Mouse (Mus musculus): Measurements from ENCODE around the gene Scarb1. TPM values are rescaled to one million over a fixed set of nuclear protein-coding genes. Genes with fewer than 3 reads are reported as not detected.

The Scarb1 gene
- polyA plus RNA-seq, 1 experiment from 2014 or later: 30.1 TPM

- peak; percentile 40 for ATAC-seq (ENCODE audit: low FRiP score, low TSS enrichment)
- DNase-seq (ENCODE audit: low spot score): no peak
- H3K4me1 ChIP-seq (replicated peaks; ENCODE audit: control insufficient read depth, insufficient read depth): no peaks in the 10 kb centered on the region
- H3K9ac ChIP-seq (ENCODE audit: low read length): no peak overlapping the region
- H3K4me3 ChIP-seq (ENCODE audit: low read depth, low read length): no peak overlapping the region
- 57% methylated on average over 5 of the region's 5 CpGs for WGBS
- peaks cover 7% of the 10 kb centered on the region for H3K36me3 ChIP-seq (ENCODE audit: control insufficient read depth, insufficient read depth, low read length)
- no peak overlapping the region for H3K27ac ChIP-seq (replicated peaks)
- TF ChIP-seq EP300 (optimal IDR thresholded peaks at IDR 0.05) (no peak), CTCF (IDR thresholded peaks at IDR 0.05; ENCODE audit: low read depth) (no peak)
- no peak overlapping the region for H3K4me2 ChIP-seq (replicated peaks; ENCODE audit: low read depth)
- H3K9me3 ChIP-seq (ENCODE audit: control insufficient read depth, low read length): no peaks in the 10 kb centered on the region
- H3K27me3 ChIP-seq (ENCODE audit: control insufficient read depth, insufficient read depth, low read length): no peaks in the 10 kb centered on the region
Observed at GRCm38 (mm10) chr5:125381954-125382672, 41.2 kb upstream of the Scarb1 start.

DNA sequence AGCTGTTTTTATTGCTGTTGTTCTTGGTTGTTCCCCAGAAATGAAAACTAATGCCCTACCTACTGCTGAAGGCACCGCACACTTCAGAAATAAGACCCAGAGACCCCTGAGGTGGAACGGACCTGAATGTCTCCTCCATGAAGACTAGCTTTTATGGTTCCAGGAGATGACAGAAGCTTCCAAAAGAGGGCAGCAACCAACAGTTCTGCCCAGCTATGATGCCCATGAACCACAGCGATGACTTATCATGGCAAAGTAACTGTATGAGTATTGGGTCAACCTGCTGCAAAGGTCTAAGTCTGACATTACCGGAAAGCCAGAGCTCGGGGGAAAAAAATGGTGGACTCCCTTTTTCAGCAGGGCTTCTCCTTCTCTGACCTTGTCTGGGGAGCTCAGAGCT is 38.0 kb upstream of the Scarb1 start:
- no peak for DNase-seq (ENCODE audit: low spot score)
- no peaks in the 10 kb centered on the region for H3K36me3 ChIP-seq (ENCODE audit: control insufficient read depth, insufficient read depth, low read length)
- TF ChIP-seq CTCF (IDR thresholded peaks at IDR 0.05; ENCODE audit: low read depth) (peak; percentile 60), EP300 (optimal IDR thresholded peaks at IDR 0.05) (no peak)

GRCm38 (mm10) chr5:125377214-125377613 is 36.3 kb upstream of the Scarb1 start:
- H3K27me3 ChIP-seq (ENCODE audit: control insufficient read depth, insufficient read depth, low read length): no peaks in the 10 kb centered on the region
- no peaks in the 10 kb centered on the region for H3K36me3 ChIP-seq (ENCODE audit: control insufficient read depth, insufficient read depth, low read length)
- no peak overlapping the region for H3K4me3 ChIP-seq (ENCODE audit: low read depth, low read length)
- TF ChIP-seq CTCF (IDR thresholded peaks at IDR 0.05; ENCODE audit: low read depth) (no peak), EP300 (optimal IDR thresholded peaks at IDR 0.05) (no peak)
- DNase-seq (ENCODE audit: low spot score) (no peak), ATAC-seq (ENCODE audit: low FRiP score, low TSS enrichment) (no peak)
- no peaks in the 10 kb centered on the region for H3K4me1 ChIP-seq (replicated peaks; ENCODE audit: control insufficient read depth, insufficient read depth)
- H3K27ac ChIP-seq (replicated peaks): no peak overlapping the region
- no peaks in the 10 kb centered on the region for H3K9me3 ChIP-seq (ENCODE audit: control insufficient read depth, low read length)
- 66% methylated on average over 7 of the region's 7 CpGs for WGBS
- no peak overlapping the region for H3K9ac ChIP-seq (ENCODE audit: low read length)
- H3K4me2 ChIP-seq (replicated peaks; ENCODE audit: low read depth): no peak overlapping the region

More for the DNA sequence above, 38.0 kb upstream of the Scarb1 start:
- Histone ChIP-seq H3K4me3 (ENCODE audit: low read depth, low read length) (no peak overlapping the region), H3K9ac (ENCODE audit: low read length) (no peak overlapping the region), H3K4me1 (replicated peaks; ENCODE audit: control insufficient read depth, insufficient read depth) (no peaks in the 10 kb centered on the region), H3K9me3 (ENCODE audit: control insufficient read depth, low read length) (no peaks in the 10 kb centered on the region), H3K27ac (replicated peaks) (no peak overlapping the region), H3K4me2 (replicated peaks; ENCODE audit: low read depth) (no peak overlapping the region), H3K27me3 (ENCODE audit: control insufficient read depth, insufficient read depth, low read length) (no peaks in the 10 kb centered on the region)
- 77% methylated on average over 5 of the region's 5 CpGs for WGBS
- ATAC-seq (ENCODE audit: low FRiP score, low TSS enrichment): no peak

- no peak for TF ChIP-seq EP300 (optimal IDR thresholded peaks at IDR 0.05)
- Histone ChIP-seq H3K9ac (ENCODE audit: low read length) (no peak overlapping the region), H3K36me3 (ENCODE audit: control insufficient read depth, insufficient read depth, low read length) (no peaks in the 10 kb centered on the region), H3K27ac (replicated peaks) (no peak overlapping the region), H3K4me3 (ENCODE audit: low read depth, low read length) (no peak overlapping the region), H3K27me3 (ENCODE audit: control insufficient read depth, insufficient read depth, low read length) (no peaks in the 10 kb centered on the region), H3K4me2 (replicated peaks; ENCODE audit: low read depth) (no peak overlapping the region), H3K9me3 (ENCODE audit: control insufficient read depth, low read length) (no peaks in the 10 kb centered on the region), H3K4me1 (replicated peaks; ENCODE audit: control insufficient read depth, insufficient read depth) (no peaks in the 10 kb centered on the region)
- DNase-seq (ENCODE audit: low spot score): no peak
- ATAC-seq (ENCODE audit: low FRiP score, low TSS enrichment): no peak
- WGBS: 79% methylated on average over 2 of the region's 2 CpGs
Observed at GRCm38 (mm10) chr5:125375871-125376270, 35.0 kb upstream of the Scarb1 start.

DNA sequence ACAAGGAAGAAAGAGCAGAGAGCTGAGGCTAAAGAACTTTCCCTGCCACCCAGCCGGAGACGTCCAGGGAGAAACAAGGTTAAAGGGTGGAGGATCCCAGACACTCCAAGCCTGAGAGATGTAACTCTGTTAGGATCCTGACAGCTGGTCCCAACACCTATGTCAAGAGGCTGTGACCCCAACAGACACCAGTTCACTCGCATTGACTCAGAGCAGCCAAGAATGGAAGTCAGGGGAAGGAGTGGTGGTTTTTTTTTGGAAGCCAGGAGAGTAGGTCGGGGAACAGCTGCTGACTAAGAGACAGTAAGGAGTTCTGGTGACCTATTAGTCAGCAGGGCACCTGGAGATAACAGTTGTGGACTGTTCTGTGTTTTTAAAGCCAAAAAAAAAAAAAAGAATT is 31.1 kb upstream of the Scarb1 start:
- no peaks in the 10 kb centered on the region for H3K27me3 ChIP-seq (ENCODE audit: control insufficient read depth, insufficient read depth, low read length)
- H3K9ac ChIP-seq (ENCODE audit: low read length): no peak overlapping the region
- H3K4me2 ChIP-seq (replicated peaks; ENCODE audit: low read depth): no peak overlapping the region
- no peak for TF ChIP-seq CTCF (IDR thresholded peaks at IDR 0.05; ENCODE audit: low read depth)
- no peak for TF ChIP-seq EP300 (optimal IDR thresholded peaks at IDR 0.05)
- DNase-seq (ENCODE audit: low spot score) (no peak), ATAC-seq (ENCODE audit: low FRiP score, low TSS enrichment) (no peak)
- H3K4me3 ChIP-seq (ENCODE audit: low read depth, low read length): no peak overlapping the region
- WGBS: 73% methylated on average over 4 of the region's 4 CpGs
- H3K36me3 ChIP-seq (ENCODE audit: control insufficient read depth, insufficient read depth, low read length): no peaks in the 10 kb centered on the region
- no peak overlapping the region for H3K27ac ChIP-seq (replicated peaks)
- no peaks in the 10 kb centered on the region for H3K9me3 ChIP-seq (ENCODE audit: control insufficient read depth, low read length)
- H3K4me1 ChIP-seq (replicated peaks; ENCODE audit: control insufficient read depth, insufficient read depth): no peaks in the 10 kb centered on the region

DNA sequence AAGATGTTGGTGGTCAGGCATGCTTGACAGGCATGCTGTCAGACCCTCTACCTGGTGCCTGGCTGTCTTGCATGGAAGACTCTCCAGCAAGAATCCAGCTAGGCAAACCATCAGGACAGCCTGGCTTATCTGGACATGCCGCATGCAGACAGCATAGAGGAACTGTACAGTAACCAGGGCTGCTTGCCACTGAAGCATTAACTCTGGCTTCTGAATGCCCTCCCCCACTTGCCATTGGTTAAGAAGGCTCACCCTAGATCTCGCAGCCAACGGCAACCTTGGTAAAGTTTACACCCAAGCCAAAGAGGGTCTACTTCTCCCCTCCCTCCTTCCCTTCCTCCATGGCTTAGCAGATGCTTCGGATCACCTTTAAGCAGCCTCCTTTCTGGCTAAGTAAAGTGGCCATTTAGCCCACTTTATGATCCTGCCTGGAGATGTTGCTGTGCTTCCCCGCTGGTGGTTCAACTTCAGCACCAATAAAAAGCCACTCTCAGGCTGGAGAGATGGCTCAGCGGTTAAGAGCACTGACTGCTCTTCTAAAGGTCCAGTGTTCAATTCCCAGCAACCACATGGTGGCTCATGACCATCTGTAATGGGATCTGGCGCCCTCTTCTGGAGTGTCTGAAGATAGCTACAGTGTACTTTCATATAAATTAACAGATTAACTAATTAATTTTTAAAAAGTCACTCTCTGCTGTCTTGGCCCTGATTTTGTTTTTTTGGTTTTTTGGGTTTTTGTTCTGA is 30.2 kb upstream of the Scarb1 start:
- 67% methylated on average over 7 of the region's 7 CpGs for WGBS
- Histone ChIP-seq H3K4me2 (replicated peaks; ENCODE audit: low read depth) (no peak overlapping the region), H3K4me1 (replicated peaks; ENCODE audit: control insufficient read depth, insufficient read depth) (no peaks in the 10 kb centered on the region), H3K27me3 (ENCODE audit: control insufficient read depth, insufficient read depth, low read length) (no peaks in the 10 kb centered on the region), H3K9ac (ENCODE audit: low read length) (no peak overlapping the region), H3K9me3 (ENCODE audit: control insufficient read depth, low read length) (no peaks in the 10 kb centered on the region), H3K36me3 (ENCODE audit: control insufficient read depth, insufficient read depth, low read length) (no peaks in the 10 kb centered on the region), H3K27ac (replicated peaks) (no peak overlapping the region), H3K4me3 (ENCODE audit: low read depth, low read length) (no peak overlapping the region)
- ATAC-seq (ENCODE audit: low FRiP score, low TSS enrichment) (no peak), DNase-seq (ENCODE audit: low spot score) (no peak)
- TF ChIP-seq EP300 (optimal IDR thresholded peaks at IDR 0.05) (no peak), CTCF (IDR thresholded peaks at IDR 0.05; ENCODE audit: low read depth) (peak; percentile 41)
